Mouse (Mus musculus) kidney, adult 18-20 months (tissue): ENCODE data around the gene Dad1.
"Not testable (repeated sequence)": the region's sequence is repeated elsewhere in the genome, so short reads cannot be mapped to it uniquely, and the experiment has no call there.

Experiments
- DNase-seq: peaks from one replicate; pipeline ENCODE4 v3.0.0; 2021

Gene Dad1

DNA sequence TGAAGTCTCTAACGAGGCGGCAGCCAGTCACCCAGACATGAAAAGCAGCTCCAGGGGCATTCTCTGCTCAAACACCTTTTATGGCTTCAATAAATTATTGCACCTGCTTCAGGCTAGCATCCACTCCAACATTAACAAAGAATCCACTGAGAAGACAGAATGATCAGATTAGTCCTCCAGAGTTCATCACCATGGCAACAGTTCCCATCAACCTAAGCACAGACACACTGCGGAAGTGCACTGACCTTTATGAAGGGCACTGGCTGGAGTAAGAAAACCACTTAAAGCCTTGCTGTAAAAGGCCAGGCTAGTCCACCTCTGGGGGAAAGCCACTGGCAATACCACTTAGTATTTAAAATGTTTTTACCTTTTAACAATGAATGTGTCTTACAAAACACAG lies 9.7 kb downstream of the Dad1 start:
- DNase-seq, result no peak

DNA sequence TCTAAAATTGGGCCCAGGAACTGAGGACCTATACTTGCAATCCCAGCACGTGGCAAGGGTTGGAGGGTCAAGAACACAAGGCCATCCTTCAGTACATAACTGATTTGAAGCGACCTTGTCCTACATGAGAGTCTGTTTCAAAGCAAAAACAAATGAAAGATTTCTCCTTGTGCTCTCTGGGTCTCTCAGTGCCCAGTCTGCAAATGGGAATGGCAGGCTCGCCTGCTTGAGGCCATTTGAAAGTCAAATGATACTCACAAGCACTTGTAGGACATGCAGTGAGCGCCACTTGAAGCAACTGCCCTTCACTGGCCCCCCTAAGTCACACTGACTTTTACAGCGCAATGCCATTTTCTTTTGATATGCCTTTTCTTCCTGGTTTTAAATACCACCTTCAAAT lies 13.4 kb downstream of the Dad1 start:
- no peak for DNase-seq

DNA sequence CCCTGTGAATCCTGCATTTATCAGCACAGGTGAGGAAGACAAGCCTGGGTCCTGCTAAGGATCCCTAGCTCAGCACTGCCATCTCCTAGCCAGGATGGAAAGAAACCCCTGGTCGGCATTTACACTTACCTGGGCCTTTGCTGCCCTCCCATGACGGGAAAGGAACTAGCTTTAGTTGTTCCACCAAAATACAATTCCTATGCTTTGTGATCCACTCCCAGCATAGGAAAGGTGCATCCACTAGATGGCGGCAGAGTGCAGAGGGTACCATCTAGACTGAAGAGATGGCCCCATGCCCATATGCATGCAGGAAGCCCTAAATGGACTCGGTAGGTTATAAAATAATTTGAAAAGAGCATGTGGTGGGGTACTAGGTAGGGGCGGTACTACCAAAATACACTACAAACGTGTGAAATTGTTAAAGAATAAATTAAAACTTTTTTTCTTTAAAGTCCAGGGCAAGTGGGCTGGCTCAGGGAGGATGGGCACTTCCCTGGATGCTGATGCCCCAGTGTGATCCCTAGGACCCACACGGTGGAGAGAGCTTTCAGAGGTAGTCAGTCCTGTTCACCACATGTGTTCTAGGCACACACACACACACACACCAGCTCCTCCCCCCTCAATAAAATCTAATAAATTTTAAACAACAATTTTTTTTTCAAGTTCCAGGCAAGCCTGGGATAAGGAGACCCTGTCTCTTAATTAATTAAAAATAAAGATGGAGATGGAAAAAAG lies 14.7 kb downstream of the Dad1 start:
- DNase-seq, result peak; percentile 86

DNA sequence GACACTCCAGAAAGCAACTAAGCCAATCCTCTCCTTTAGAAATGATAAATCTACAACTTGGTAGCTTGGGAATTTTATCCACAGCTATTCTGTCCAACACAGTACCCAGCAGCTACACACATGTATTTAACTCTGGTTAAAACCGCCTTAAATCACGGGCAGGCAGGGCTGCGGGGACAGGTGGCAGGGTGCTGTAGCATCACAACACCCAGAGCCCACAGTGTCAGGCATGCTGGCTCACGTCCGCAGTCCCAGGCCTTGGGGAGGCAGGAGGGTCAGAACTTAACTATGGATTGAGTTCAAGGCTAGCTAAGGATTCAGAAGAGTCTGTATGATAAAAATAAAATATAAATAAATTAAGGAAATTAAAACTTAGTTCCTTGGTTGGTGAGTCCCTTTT lies 17.0 kb downstream of the Dad1 start:
- DNase-seq, result no peak

DNA sequence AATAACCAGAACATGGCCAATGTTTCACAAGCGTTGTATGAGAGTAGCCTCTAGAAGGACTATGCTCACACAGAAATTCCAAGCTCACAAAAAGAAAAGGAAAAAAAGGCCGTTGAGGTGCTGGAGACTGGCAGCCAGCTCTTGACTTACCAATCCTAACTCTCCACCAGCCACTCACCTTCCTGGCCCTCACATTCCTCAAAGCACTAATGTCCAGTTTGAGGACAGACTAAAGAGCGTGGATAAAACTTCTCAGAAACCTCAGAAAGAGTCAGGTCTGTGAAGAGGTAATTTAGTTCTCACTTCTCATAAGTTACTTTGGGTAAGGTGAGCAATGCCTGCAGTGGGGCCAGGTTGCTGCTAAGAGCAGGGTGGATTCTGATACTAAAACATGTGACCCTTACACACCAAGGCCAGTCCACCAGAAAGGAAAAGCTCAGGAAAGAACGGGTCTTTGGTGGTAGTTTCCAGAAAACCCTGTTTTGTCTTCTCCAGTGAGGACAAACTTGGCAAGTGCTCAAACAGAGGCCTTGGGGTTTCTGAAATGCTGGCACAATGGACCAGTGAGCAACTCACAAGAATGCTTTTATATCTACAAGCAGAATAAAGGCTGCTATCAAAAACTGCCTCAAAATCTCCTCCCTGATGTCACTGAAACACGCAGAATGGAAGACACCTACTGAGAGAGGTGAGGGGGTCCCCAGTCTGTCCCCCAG lies 17.9 kb downstream of the Dad1 start:
- no peak for DNase-seq

DNA sequence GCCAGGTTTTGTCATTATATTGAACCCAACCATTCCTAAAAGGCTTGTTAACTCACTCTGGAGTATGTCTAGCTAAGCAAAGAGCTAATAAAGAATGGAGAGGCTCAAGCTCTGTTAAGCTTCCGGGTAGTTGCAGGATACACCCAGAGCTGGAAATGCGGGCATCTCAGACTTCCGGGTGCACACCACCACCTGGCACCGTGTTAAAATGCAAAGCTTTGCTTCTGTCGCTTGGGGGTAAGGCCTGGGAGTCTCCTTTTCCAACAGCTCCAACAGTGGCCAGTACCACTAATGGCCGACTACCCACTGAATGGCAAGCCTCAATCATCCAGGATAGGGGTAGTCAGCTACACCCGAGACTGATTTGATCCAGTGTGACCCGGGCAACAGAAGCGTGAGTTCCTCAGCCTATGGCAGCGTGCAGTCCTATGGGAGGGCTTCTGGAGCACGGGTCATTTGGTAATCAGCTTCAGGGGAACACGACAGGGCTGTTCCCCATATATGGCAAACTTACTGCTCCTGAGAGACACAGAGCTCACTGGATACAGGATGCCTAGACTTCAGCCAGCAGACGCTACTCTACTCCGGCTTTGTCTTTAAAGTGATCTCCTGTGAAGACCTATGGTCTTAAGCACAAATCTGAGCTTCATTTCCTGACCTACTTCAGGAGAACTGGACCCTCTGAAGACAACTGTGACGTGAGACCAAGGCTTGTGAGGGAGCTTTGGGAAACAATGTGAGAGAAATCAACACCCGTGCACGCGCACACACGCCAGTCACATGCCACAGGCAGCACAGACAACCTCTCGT lies 19.5 kb downstream of the Dad1 start:
- no peak for DNase-seq

DNA sequence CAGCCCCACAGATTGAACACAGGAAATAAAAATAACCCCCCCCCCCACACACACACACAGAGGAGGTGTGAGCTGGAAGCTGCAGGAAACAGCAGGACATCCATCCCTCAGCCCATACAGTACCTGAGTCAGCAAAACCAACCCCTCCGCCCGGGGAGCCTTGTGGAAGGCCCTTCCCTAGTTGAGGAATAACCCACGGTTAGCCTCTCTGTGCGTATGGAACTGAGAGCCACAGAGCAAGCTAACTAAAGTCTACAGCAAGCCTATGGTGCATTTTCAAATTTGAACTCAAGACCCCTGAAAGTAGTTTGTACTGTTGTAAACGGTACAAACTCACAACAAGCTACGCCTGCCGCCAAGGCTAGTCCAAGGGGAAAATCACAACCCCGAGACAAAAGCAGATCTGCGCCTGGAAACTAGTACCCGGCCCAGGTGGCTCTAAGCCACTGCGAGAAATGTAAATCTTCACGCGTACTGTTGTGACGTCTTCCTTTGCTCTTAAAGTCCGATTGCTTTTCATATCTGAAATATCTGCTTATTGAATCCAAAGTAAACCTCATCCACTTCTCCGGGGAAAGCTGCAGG lies 20.3 kb downstream of the Dad1 start:
- no peak for DNase-seq

DNA sequence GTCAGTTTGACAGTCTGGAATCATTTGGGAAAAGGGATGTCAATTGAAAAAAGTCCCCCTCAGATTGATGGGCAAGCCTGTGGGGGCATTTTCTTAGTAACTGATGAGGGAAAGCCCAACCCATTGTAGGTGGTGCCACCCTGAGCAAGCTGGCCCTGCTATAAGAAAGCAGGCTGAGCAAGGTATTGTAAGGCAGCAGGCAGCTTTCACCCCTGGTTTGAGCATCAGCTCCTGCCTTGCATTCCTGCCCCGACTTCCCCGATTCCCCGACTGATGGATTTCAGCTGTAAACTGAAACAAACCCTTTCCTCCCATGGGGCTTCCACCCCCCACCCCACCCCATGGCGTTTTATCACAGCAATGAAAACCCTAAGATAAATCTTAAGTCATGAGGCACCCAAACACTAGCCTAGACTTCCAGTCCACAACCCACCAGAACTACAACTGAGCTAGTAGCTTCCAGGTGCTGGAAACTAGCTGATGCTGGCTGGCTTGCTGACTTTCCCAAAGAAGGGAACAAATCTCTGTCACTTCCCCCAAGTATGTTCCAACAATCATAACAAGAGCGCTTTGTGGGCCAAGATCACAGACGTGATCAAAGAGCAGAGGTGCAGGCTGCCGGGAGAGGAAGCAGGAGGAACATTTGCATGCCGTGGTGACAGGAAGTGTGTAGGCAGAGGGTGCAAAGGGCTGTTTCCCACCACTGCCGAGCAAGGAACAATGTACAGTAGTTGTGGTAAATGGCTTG lies 20.9 kb downstream of the Dad1 start:
- peak; percentile 33 for DNase-seq

DNA sequence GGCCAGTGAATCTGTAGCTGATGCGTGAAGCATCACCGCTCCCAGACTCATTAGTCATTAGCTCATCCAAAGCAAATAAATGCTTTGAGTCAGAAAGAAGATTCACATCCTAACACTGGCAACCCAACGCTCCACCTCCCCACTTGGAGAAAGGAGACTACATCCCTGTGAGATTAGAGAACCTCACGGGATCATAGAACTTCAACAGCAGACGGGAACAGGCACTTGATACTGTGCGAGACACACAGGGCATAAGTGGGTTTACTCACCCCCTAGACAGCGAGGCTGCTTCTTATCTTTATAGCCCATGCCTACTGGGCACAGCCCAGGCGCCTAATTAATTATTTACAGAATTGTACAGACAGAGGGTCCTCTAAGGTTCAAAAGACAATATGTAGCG lies 21.8 kb downstream of the Dad1 start:
- no peak for DNase-seq

DNA sequence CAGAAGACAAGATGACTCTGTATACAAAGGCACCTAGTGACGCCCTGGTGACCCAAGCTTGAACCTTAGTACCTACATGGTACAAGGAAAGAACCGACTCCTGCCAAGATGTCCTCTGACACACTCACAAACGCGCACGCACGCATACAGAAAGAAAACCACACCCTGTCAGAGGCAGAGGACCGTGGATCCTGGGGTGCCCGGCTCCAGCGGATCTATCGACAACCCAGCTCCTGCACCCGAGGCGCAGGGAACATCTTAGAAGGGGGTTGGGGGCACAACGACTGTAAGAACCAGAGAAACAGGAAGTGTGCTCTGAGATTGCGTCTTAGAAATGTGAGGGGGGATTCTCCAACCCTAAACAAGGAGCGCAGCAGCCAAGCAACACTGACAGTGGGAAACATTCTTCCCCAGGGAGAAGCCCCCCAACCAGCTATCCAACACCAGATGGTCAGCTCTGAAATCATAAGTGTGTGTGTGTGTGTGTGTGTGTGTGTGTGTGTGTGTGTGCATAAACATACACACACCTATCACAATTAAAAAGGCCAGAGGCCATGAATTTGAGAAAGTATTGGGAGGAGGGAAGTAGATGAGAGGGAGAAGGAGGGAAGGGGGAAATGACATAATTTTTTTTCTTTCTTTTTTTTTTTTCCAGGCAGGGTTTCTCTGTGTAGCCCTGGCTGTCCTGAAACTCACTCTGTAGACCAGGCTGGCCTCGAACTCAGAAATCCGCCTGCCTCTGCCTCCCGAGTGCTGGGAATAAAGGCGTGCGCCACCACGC lies 22.5 kb downstream of the Dad1 start:
- no peak for DNase-seq

DNA sequence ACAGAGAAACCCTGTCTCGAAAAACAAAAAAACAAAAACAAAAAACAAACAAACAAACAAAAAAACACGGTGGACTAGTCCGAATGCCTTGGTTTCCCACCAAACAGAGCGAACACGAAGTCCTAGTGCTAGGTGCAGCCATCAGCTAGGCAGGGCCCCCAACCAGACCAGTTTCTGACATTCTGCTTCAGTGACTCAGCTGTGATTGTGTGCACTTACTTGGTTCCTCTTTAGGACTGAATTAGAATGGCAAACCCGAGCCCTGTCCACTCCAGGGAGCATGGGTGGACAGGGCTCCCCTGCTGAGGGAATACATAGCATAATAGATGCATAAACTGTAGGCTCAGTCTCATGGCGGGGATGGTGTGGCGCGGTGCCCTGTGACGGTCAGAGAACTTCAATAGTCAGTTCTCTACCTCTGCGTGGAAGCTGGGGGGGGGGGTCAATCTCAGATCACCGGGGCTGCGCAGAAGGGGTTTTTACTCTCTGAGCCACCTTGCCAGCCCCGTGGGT lies 23.2 kb downstream of the Dad1 start:
- DNase-seq, result no peak

DNA sequence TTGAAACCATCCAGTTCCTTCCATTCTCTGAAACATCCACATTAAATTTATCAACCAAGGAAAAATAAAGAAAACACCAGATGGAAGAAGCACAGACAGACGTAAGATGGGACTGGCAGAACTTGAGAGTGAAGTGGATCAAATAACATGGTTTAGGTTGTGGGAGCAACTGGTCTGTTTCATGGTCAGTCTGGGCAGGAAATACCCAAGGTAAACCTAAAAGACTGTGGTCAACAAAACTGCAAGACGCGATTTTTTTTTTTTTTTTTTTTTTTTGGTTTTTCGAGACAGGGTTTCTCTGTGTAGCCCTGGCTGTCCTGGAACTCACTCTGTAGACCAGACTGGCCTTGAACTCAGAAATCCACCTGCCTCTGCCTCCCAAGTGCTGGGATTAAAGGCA lies 24.1 kb downstream of the Dad1 start:
- not testable (repeated sequence) for DNase-seq

DNA sequence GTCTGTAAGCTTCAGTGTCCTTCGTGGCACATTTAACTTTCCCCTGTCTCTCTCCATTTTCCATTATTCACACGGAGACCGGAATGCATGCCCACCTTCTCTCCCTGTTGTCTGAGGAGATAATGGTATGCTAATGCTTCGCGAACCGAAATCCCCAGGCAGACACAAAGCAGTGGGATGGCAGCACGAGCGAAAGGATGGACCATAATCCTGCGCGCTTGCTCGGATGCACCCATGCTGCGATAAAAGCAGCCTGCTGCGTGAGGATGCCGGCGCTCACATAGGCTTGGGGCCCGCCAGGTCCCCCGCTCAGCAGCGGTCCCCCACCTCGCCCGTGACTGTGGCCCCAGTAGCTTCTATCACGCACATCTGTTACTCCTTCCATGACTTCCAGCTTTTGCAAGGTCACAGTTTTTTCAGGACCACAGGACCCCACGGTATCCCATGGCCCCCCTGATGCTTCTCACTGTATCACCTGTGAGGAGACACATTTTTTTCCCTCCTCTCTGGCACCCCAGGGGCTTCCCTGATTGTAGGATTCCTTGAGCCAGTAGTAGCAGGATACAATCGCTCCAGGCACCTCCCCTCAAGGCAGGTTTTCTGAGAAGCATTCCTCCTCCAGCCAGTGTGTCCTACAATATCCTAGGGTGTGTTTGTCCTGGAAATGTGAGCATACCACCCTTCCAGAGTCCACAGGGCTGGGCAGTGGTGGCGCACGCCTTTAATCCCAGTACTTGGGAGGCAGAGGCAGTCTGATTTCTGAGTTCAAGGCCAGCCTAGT lies 24.8 kb downstream of the Dad1 start:
- DNase-seq, result no peak

DNA sequence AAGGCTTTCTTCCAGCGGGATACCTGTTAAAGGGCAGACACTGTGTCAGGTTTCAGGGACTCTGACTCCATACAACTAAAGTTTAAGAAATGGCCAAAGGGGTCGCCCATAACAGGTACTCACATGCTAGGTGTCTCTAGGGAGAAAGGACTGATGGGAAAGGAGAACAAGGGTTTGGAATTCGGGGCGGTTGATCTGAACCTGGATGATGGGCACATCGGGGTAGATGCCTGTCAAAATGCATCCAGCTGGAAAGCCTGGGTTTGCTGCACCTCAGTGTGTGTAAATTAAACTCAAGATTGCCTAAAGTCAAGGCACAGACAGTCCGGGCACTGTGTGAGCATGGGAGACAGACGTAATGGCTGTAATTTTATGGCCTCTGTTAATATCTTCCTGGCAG lies 25.4 kb downstream of the Dad1 start:
- no peak for DNase-seq

DNA sequence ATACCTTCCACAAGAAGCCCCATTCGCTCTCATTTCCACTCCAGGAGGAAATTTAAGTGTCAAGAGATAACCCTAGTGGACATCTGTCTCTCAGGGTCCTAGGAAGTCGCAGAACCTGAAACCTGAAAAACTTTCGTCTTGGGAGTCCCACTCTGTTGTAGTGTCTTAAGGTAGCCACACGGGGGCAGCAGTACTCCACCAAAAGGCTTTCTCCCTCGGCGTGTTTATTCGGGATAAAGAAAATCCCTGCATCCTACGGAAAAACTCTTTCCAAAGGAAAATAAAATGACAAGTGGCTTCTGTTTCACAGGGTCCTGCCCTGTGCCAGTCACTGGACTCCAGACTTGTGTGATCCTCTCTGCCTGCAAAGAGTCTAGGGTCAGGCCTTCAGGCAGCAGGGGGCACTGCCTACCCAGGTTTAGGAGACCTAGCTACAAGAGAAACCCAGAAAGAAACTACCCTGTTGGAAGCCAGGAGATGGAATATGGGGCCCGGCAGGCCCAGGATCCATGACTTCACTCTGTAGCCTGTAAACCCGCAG lies 25.9 kb downstream of the Dad1 start:
- DNase-seq, result peak; percentile 78

DNA sequence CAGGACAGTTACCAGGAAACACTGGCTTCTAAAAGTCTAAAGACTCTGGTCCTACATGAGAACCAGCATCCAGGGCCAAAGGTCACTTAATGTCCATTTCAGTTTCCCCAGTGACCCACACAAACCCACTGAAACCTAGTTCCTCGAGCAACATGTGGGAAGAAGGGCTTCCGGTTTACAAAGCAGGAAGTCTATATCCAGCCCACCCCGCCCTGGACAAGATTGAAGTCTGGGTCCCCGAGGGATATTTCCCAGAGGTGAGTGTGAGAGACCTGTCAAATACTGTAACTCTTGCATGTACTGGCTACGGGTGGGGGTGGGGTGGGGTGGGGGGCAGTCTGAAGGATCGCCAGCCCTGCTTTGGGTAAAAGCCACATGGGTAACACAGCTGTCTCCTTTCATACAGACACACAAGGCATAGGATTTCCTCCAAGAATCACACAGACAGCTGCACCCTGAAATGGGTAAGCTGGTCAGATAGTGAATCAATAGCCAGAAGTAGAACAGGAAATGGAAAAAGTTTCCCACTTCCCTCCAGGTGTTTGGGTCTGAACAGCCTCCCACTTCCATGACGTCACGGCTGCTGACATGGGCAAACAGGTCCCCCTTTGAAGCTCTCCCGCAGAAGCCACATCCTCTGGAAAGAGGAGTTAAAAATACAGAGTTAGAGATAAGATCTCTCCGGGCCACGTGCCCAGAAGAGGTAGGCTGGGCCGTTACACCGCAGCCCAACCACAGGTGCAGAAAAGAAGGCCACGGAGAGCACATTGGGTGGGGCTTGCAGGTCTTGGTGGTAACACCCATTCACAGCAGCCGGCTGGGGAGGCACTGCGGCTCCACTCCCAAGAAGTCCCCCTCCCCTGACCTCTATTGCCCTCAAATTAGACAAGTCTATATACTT lies 26.7 kb downstream of the Dad1 start:
- DNase-seq, result peak; percentile 69

DNA sequence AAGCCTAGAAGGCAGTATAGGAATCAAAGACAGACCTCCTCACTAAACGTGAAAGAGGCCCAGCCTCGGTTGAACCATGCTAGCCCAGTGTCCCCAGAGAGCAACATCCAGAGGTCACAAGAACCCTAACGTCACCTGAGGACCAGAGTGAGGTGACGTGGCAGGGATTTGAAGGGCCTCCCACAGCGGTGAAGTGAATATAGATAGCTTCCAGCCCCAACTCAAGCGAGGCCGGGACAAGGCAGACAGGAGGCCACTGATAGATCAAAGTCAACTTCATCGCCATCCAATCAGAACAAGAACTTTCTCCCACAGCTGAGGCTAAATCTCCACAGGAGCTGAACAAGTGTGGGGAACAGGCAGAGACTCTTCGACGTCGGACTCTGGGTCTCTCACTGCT lies 28.2 kb downstream of the Dad1 start:
- DNase-seq, result no peak

DNA sequence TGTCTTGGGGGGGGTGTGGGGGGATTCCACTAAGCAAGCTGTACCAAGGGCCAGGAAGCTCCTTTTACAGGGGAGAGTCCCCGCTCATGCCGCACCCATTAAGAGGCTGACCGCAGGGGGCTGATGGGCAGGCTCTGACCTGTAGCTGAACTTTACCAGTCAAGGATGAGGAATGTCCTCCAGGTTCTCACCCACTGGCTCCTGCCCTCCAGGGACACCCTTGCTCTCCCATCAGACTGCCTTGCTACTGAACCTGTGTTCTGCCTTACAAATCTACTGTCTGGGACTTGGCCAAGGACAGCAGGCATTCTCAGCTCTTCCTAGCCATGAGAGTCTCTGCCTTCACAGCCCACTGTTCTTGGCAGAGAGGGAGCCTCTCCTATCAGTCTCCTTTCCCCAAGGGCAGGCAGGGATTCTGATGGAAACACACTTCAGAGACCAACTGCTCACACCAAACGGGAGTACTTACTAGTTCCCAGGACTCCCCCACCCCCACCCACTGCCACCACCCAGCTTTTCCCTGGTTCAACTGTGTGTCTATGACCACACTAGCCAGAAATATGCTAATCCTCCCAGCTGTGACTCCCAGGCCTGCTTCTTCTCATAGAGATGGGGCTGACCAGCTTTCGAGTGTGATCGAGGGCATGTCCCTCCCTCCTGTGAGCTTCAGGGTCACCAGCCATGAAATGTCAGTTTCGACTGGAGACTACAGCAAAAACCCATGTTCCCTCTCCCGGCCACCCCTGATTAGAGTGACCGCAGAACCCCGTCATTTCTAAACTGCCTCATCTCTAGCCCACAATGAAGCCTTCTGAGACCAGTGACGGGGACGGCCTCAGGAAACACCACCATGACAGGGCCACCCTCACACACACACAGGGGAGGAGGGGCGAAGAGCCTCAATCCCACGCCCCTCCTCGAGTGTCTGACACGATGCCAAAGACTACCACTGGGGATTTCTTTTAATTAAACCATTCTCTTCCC lies 29.1 kb downstream of the Dad1 start:
- DNase-seq, result no peak
